Mouse (Mus musculus) lung, embryonic 16.5 days (tissue): ENCODE data around the gene Cbx7. TPM values are rescaled to one million over a fixed set of nuclear protein-coding genes. Genes with fewer than 3 reads are reported as not detected.
A peak's percentile ranks its signal among the peaks of the same experiment; 100 is the strongest.
"Not testable (repeated sequence)": the region's sequence is repeated elsewhere in the genome, so short reads cannot be mapped to it uniquely, and the experiment has no call there.

Experiments used
- ATAC-seq: fragments of 200-750 bp; cut with Nextera tagmentation; 2 replicates; pipeline ENCODE4 v1.8.0; 2017; ENCODE audit warnings: low read depth, mild to moderate bottlenecking, moderate library complexity
- H3K27ac ChIP-seq: fragments of 300-500 bp; sonication (generic); 2 replicates; pipeline ENCODE4 v1.5.1; 2014; ENCODE audit warnings: mild to moderate bottlenecking, control low read depth, low read length
- H3K27me3 ChIP-seq: fragments of 300-500 bp; sonication (generic); 2 replicates; pipeline ENCODE4 v1.6.1; 2014; ENCODE audit warnings: low read depth, low read length, mixed read lengths; ENCODE audit not compliant: control insufficient read depth, insufficient read depth
- H3K36me3 ChIP-seq: fragments of 300-500 bp; sonication (generic); 2 replicates; pipeline ENCODE4 v1.6.1; 2014; ENCODE audit warnings: low read length; ENCODE audit not compliant: control insufficient read depth, insufficient read depth
- H3K4me1 ChIP-seq: fragments of 300-500 bp; sonication (generic); replicated peaks from 2 replicates; pipeline ENCODE4 v1.6.1; 2014; ENCODE audit warnings: low read length, mixed read lengths; ENCODE audit not compliant: control insufficient read depth, insufficient read depth
- H3K4me2 ChIP-seq: fragments of 300-500 bp; sonication (generic); 2 replicates; pipeline ENCODE4 v1.6.1; 2014; ENCODE audit warnings: low read depth, low read length, control low read depth
- H3K4me3 ChIP-seq: fragments of 300-500 bp; sonication (generic); 2 replicates; pipeline ENCODE4 v1.5.1; 2014; ENCODE audit warnings: mild to moderate bottlenecking, low read length, control low read depth
- H3K9ac ChIP-seq: fragments of 300-500 bp; sonication (generic); 2 replicates; pipeline ENCODE4 v1.6.1; 2014; ENCODE audit warnings: low read length, control low read depth
- H3K9me3 ChIP-seq: fragments of 300-500 bp; sonication (generic); 2 replicates; pipeline ENCODE4 v1.6.1; 2016; ENCODE audit warnings: low read length; ENCODE audit not compliant: control insufficient read depth
- WGBS: fragments of 180-500 bp; shearing (Covaris S2); extraction: QIAGEN DNeasy Blood & Tissue Kit; methylation state at CpG from one replicate; pipeline ENCODE4 v1.1.7; 2014; 5-methylcytosine and 5-hydroxymethylcytosine counted together
- polyA plus RNA-seq: library from polyadenylated mRNA; unstranded; fragments of >200 nt; fragmentation: Nextera tagmentation; extraction: Ambion mirVana; gene quantifications from 2 replicates; pipeline ENCODE4 v1.2.1, GENCODE M21; 2015

Gene Cbx7
- polyA plus RNA-seq, 1 experiment from 2014 or later, result 3.1 TPM

DNA sequence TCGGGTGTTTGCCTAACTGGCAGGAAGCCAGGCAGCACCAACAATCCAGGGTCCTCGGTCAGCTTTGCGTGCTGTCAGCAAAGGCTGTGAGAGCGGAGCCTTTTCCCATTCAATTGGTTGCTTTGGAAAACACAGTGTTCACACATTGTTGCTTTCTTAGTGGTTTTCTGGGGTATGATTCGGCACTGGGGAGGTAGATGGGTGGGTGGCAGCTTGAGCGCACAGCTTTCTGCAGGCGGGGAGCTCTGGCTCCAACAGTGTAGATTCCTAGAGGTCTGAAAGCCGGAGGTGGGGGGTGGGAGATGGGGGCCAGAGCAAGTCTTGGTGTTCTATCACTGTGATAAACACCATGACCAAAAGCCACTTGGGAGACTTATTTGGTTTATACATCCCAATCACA lies 59.6 kb downstream of the Cbx7 start:
- no peaks in the 10 kb centered on the region for H3K27me3 ChIP-seq
- no peaks in the 10 kb centered on the region for H3K4me1 ChIP-seq
- no peak for ATAC-seq
- peaks cover 5% of the 10 kb centered on the region; the same call in 1 of the 2 replicates for H3K36me3 ChIP-seq
- 65% methylated on average over 8 of the region's 8 CpGs for WGBS
- H3K27ac ChIP-seq, result no peak overlapping the region
- H3K4me3 ChIP-seq, result no peak overlapping the region
- H3K9me3 ChIP-seq, result no peaks in the 10 kb centered on the region
- H3K9ac ChIP-seq, result no peak overlapping the region
- H3K4me2 ChIP-seq, result no peak overlapping the region

DNA sequence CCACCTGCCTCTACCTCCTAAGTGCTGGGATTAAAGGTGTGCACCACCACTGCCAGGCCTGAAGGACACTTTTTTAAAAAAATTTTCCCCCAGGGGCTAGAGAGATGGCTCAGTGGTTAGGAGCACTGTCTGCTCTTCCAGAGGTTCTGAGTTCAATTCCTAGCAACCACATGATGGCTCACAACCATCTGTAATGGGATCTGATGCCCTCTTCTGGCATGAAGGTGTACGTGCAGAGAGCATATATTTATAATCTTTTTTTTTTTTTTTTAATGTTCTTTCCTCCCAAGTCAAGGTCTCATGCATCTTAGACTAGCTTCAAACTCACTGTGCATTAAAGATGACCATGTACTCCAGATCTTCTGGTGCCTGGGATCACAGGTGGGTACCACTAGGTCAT lies 60.1 kb downstream of the Cbx7 start:
- not testable (repeated sequence) for H3K4me1 ChIP-seq, H3K27ac ChIP-seq, H3K9me3 ChIP-seq, H3K9ac ChIP-seq, H3K27me3 ChIP-seq, H3K36me3 ChIP-seq, H3K4me3 ChIP-seq, ATAC-seq, H3K4me2 ChIP-seq
- 69% methylated on average over 1 of the region's 1 CpGs for WGBS

DNA sequence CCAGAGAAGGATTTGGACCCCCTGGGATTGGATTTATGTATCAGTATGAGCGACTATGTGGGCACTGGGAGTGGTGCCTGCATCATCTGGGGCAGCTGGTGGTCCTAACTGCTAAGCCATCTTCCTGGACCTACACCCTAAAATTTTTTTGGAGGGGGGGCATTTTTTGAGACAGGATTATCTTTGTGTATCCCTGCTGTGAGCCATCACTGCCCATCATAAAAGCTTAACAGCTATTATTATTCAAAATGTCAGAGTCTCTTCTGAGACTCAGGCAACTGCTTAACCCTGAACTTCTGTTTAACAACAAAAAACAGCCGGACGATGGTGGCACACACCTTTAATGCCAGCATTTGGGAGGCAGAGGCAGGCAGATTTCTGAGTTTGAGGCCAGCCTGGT lies 61.9 kb downstream of the Cbx7 start:
- peaks cover 11% of the 10 kb centered on the region; the same call in 1 of the 2 replicates for H3K36me3 ChIP-seq
- ATAC-seq, H3K9ac ChIP-seq, H3K27ac ChIP-seq, H3K4me3 ChIP-seq, H3K9me3 ChIP-seq, H3K4me2 ChIP-seq, H3K27me3 ChIP-seq, H3K4me1 ChIP-seq: not testable (repeated sequence)
- 80% methylated on average over 3 of the region's 3 CpGs for WGBS

DNA sequence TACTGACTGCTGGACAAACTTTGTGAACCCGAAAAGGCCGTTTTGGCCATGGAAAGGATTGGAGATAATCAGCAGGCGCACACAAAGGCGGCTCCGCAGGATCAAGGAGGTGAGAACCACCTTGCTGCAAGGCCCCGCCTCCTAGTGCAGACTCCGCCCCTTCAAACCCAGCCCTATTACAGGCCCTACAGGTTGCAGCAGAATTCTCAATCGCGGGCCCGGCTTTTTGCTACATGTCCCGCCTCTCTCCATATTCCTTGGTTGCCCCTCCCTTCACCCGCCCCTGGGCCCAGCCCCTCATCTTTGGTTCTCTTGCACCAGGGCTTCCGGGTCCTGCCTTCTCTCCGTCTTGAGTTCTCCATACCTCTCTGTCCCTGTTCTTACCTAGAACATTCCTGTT lies 64.1 kb downstream of the Cbx7 start:
- H3K36me3 ChIP-seq, result peaks cover 11% of the 10 kb centered on the region; the same call in 1 of the 2 replicates
- ATAC-seq, result no peak

DNA sequence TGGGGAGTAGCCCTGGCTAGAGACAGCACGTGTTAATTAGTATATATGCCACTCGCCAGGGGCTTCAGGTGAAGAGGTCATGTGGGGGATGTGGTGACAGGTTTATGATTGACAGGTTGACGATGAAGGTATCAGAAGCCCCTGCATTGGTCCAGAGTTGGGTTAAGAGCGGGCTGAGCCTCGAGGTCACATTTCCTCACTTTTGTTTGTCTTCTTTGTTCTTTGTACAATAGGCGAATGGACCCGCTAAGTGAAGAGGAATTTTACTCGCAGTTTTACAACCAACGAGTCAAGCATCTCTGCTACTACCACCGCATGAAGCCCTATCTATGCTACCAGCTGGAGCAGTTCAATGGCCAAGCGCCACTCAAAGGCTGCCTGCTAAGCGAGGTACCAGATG lies 65.7 kb downstream of the Cbx7 start:
- H3K9ac ChIP-seq, result no peak overlapping the region
- no peaks in the 10 kb centered on the region for H3K27me3 ChIP-seq
- H3K9me3 ChIP-seq, result no peaks in the 10 kb centered on the region
- H3K4me1 ChIP-seq, result peaks cover 4% of the 10 kb centered on the region; the same call in 1 of the 2 replicates
- no peak overlapping the region for H3K4me3 ChIP-seq
- 61% methylated on average over 12 of the region's 12 CpGs for WGBS
- H3K27ac ChIP-seq, result no peak overlapping the region
- H3K4me2 ChIP-seq, result no peak overlapping the region
- no peak for ATAC-seq
- peaks cover 11% of the 10 kb centered on the region; the same call in 1 of the 2 replicates for H3K36me3 ChIP-seq

More for the DNA sequence above, 64.1 kb downstream of the Cbx7 start:
- Histone ChIP-seq H3K4me3 (no peak overlapping the region), H3K9me3 (no peaks in the 10 kb centered on the region), H3K4me1 (peaks cover under 1% of the 10 kb centered on the region; the same call in 1 of the 2 replicates), H3K27ac (no peak overlapping the region), H3K4me2 (no peak overlapping the region), H3K9ac (no peak overlapping the region), H3K27me3 (no peaks in the 10 kb centered on the region)
- 35% methylated on average over 14 of the region's 14 CpGs for WGBS

DNA sequence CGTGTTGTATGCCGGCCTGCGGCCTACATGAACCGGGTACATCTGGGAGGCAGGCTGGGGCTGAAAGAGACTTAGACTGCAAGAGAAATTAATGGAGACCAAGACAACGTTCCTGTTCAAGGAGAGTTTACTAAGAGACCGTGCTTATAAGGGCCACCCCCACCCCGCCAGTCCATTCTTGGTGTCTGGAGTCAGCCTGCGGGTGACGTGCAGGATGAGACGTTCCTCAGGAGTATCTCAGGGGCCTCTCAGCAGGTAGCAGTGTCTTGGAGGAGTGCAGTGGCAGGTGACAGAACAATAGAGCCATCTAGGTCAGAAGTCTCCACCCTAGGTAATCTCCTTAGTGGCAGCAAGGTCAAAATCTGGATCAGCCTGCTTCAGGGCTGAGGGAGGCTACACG lies 66.2 kb downstream of the Cbx7 start:
- not testable (repeated sequence) for H3K9ac ChIP-seq, H3K27ac ChIP-seq, H3K9me3 ChIP-seq, H3K4me1 ChIP-seq, H3K27me3 ChIP-seq, H3K4me2 ChIP-seq, ATAC-seq, H3K4me3 ChIP-seq
- H3K36me3 ChIP-seq, result peaks cover 11% of the 10 kb centered on the region; the same call in 1 of the 2 replicates
- WGBS, result 79% methylated on average over 11 of the region's 11 CpGs

DNA sequence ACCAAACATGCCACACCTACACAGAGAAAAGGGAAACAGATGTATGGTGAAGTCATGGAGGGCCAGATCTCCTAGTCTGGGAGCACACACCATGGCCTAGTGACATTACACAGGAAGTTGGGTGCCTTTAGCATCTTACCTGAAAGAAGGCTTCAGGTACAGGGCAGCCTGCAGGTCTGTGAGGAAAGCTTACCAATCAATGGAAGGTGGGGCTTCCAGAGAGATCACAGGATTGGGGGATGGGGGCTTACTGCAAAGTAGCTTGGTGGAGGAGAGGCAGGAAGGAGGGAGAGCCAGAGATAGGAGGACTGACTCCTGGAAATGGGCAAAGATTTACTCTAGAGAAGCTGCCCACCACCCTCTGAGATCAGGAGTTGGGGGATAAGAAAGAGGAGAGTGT lies 67.0 kb downstream of the Cbx7 start:
- Histone ChIP-seq H3K9ac (no peak overlapping the region), H3K27ac (no peak overlapping the region), H3K36me3 (peaks cover 11% of the 10 kb centered on the region; the same call in 1 of the 2 replicates), H3K27me3 (no peaks in the 10 kb centered on the region), H3K4me2 (no peak overlapping the region), H3K4me1 (peaks cover 4% of the 10 kb centered on the region; the same call in 1 of the 2 replicates), H3K4me3 (no peak overlapping the region), H3K9me3 (no peaks in the 10 kb centered on the region)
- no peak for ATAC-seq

DNA sequence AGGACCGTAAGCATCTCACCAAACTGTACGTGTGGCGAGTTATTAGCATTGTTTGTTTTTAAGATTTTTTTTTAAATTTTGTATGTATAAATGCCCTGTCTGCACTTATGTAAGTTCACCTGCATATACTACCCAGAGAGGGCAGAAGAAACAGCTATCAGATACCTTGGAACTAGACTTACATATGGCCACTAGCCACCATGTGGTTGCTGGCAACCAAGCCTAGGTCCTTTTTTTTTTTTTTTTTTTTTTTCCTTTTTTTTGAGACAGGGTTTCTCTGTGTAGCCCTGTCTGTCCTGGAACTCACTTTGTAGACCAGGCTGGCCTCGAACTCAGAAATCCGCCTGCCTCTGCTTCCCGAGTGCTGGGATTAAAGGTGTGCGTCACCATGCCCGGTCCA lies 67.8 kb downstream of the Cbx7 start:
- H3K36me3 ChIP-seq, result peaks cover 11% of the 10 kb centered on the region
- not testable (repeated sequence) for H3K4me2 ChIP-seq, H3K27me3 ChIP-seq, H3K4me1 ChIP-seq, H3K9me3 ChIP-seq, H3K4me3 ChIP-seq, H3K9ac ChIP-seq, H3K27ac ChIP-seq, ATAC-seq
- 94% methylated on average over 8 of the region's 8 CpGs for WGBS

DNA sequence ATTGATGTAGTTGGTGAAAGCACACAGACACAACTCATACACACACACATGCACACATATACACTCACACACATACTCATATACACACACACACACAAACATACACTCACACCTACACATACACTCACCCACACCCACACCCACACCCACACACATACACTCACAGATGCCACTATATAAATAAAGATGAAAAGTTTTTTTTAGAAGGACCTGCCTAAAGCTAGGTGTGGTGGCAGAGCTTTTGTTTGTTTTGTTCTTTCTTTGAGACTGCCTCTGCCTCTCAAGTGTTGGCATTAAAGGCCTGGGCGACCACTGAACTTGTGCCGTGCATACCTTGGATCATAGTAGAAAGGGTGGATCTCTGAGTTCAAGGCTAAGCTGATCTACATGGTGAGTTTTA lies 69.5 kb downstream of the Cbx7 start:
- WGBS, result 48% methylated on average over 2 of the region's 2 CpGs
- peak overlapping the region; percentile 34; the same call in 1 of the 2 replicates for H3K27ac ChIP-seq
- H3K4me3 ChIP-seq, result no peak overlapping the region
- no peak overlapping the region for H3K4me2 ChIP-seq
- peak; percentile 65 for ATAC-seq
- H3K9me3 ChIP-seq, result no peaks in the 10 kb centered on the region
- H3K9ac ChIP-seq, result no peak overlapping the region
- H3K4me1 ChIP-seq, result peaks cover 4% of the 10 kb centered on the region
- peaks cover 14% of the 10 kb centered on the region for H3K36me3 ChIP-seq
- no peaks in the 10 kb centered on the region for H3K27me3 ChIP-seq

DNA sequence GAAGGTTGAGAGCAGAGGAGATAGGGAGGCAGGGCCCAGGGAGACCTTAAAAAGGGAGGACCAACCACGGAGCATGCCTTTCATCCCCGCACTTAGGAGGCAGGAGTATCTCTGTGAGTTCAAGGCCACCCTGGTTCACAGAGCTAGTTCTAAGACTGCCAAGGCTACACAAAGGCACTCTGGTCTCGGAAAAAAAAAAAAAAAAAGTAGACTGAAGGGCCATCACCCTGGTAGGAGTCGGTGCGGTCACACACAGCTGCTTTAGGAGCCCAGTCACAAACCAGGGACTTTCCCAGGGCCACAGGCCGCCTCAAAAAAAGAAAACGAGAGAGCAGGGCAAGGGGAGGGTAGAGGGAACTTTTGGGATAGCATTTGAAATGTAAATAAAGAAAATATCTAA lies 70.2 kb downstream of the Cbx7 start:
- Histone ChIP-seq H3K9ac (no peak overlapping the region), H3K4me1 (peaks cover 10% of the 10 kb centered on the region), H3K27ac (peak overlapping the region; percentile 34; the same call in 1 of the 2 replicates), H3K27me3 (no peaks in the 10 kb centered on the region), H3K4me2 (no peak overlapping the region), H3K36me3 (peaks cover 11% of the 10 kb centered on the region; the same call in 1 of the 2 replicates), H3K9me3 (no peaks in the 10 kb centered on the region), H3K4me3 (no peak overlapping the region)
- WGBS, result 67% methylated on average over 7 of the region's 7 CpGs
- ATAC-seq, result no peak
